Mouse (Mus musculus) T-cell, adult 66 days (primary cell): ENCODE results near the gene Akr1e1. TPM values are rescaled to one million over a fixed set of nuclear protein-coding genes. Genes with fewer than 3 reads are reported as not detected.

Source experiments
- total RNA-seq, 2 experiments: library from RNA; stranded (reverse); gene quantifications; 3 replicates in 1 of 2; 4 replicates in 1 of 2; pipeline ENCODE4 v1.2.4; 2023

Gene Akr1e1
- total RNA-seq: 1 to 10 TPM; 2.5 to 3.5 TPM

GRCm38 (mm10) chr13:4608961-4609409, at the start of gene Akr1e1:
Gene Akr1e1, minus strand, starts transcription at chr13:4609174.

GRCm38 (mm10) chr13:4573871-4574270, 35.1 kb downstream of the Akr1e1 start, which contains the start of gene Akr1c21:
Gene Akr1c21, plus strand, starts transcription at chr13:4574075.

Other genes with a start within 250 kb of the Akr1e1 start
- gene Akr1c6, start 174.9 kb downstream of the Akr1e1 start, total RNA-seq: not detected
- gene Akr1c20, start 85.8 kb downstream of the Akr1e1 start, total RNA-seq: not detected
- not detected for gene Akr1c21, start 35.1 kb downstream of the Akr1e1 start, total RNA-seq